Mouse (Mus musculus) A20 (cell line): ENCODE data around the gene 1810043G02Rik.

ENCODE experiments used
- DNase-seq: peaks from one replicate; pipeline ENCODE4 v3.0.0-alpha.2; 2011; ENCODE audit warnings: low read depth, low spot score

1810043G02Rik gene

GRCm38 (mm10) chr10:77978351-77979350 lies at the start of gene 1810043G02Rik:
Gene 1810043G02Rik, plus strand, starts transcription at chr10:77978524.
- peak; percentile 98 for DNase-seq

- no peak for DNase-seq
Observed at GRCm38 (mm10) chr10:77939685-77940084, 38.6 kb upstream of the 1810043G02Rik start.

- peak; percentile 67 for DNase-seq
Observed at GRCm38 (mm10) chr10:77950468-77950867, 27.9 kb upstream of the 1810043G02Rik start.

- DNase-seq, result peak; percentile 53
Observed at GRCm38 (mm10) chr10:77962725-77963124, 15.6 kb upstream of the 1810043G02Rik start.

GRCm38 (mm10) chr10:77963971-77964370 lies 14.4 kb upstream of the 1810043G02Rik start:
- peak; percentile 53 for DNase-seq

GRCm38 (mm10) chr10:77969274-77969972 lies 8.9 kb upstream of the 1810043G02Rik start:
- no peak for DNase-seq

GRCm38 (mm10) chr10:77969973-77970325 lies 8.4 kb upstream of the 1810043G02Rik start:
- DNase-seq, result no peak

- DNase-seq, result no peak
Observed at GRCm38 (mm10) chr10:77970481-77970880, 7.8 kb upstream of the 1810043G02Rik start, which contains the start of gene Trpm2. Gene Trpm2, minus strand, starts transcription at chr10:77970563.

- no peak for DNase-seq
Observed at GRCm38 (mm10) chr10:77971191-77971590, 7.1 kb upstream of the 1810043G02Rik start.

- DNase-seq, result peak; percentile 64
Observed at GRCm38 (mm10) chr10:77971709-77972553, 6.4 kb upstream of the 1810043G02Rik start.

- DNase-seq, result no peak
Observed at GRCm38 (mm10) chr10:77974323-77974722, 4.0 kb upstream of the 1810043G02Rik start.

- no peak for DNase-seq
Observed at GRCm38 (mm10) chr10:77974811-77975210, 3.5 kb upstream of the 1810043G02Rik start.

GRCm38 (mm10) chr10:77975653-77976052 lies 2.7 kb upstream of the 1810043G02Rik start:
- DNase-seq, result no peak

- DNase-seq, result peak; percentile 40
Observed at GRCm38 (mm10) chr10:77976458-77977150, 1.7 kb upstream of the 1810043G02Rik start.

GRCm38 (mm10) chr10:77984660-77985059 lies 6.3 kb downstream of the 1810043G02Rik start:
- DNase-seq, result peak; percentile 85

- peak; percentile 30 for DNase-seq
Observed at GRCm38 (mm10) chr10:77985775-77986174, 7.5 kb downstream of the 1810043G02Rik start.

GRCm38 (mm10) chr10:77995639-77996038 lies 17.3 kb downstream of the 1810043G02Rik start:
- DNase-seq, result no peak

- DNase-seq, result no peak
Observed at GRCm38 (mm10) chr10:78000200-78000599, 21.9 kb downstream of the 1810043G02Rik start.

- no peak for DNase-seq
Observed at GRCm38 (mm10) chr10:78001796-78002195, 23.5 kb downstream of the 1810043G02Rik start.

- no peak for DNase-seq
Observed at GRCm38 (mm10) chr10:78002316-78002715, 24.0 kb downstream of the 1810043G02Rik start.
